Mouse (Mus musculus): ENCODE data around the gene Rhbdl3. TPM values are rescaled to one million over a fixed set of nuclear protein-coding genes. Genes with fewer than 3 reads are reported as not detected.
A peak's percentile ranks its signal among the peaks of the same experiment; 100 is the strongest.
"Not testable (repeated sequence)": the region's sequence is repeated elsewhere in the genome, so short reads cannot be mapped to it uniquely, and the experiment has no call there.

Gene Rhbdl3
- polyA plus RNA-seq, 1 experiment from 2014 or later = 3.1 TPM

DNA sequence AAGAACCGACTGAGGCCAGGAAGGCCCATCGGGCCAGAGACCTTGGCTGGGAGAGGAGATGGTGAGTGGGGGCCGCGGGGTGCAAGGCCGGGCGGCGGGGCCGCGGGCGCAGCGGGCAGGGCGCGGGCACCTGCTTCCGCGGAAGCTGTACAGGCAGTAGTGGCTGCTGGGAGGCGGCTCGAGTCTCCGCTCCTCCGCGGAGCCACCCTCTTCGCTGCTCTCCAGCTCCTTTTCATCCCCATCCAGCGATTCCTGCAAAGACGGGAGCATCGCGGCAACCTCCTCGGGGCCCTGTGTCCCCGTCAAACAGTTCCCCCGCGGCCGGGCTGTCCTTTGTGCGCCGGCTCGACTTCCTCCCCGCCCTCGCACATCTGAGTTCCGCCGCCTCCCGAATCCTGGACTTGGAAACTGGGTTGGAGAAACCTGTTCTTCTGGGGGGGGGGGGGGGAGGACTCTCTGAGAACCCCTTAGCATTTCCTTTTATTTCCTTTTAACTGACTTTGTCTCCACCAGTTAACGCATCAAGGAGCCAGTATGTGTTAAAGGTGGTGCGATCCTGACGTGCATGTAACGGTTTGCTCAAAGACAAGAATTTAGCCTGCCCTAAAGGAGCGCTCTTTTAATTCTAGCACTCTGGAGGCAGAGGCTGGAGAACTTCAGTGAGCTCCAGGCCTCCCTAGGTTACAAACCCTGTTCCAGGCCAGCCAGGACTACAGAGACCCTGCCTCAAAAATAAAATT lies 77.2 kb downstream of the Rhbdl3 start, which contains the start of gene 5730455P16Rik:
TSS of gene 5730455P16Rik (minus strand) at position 323 of the 740 bp plus-strand sequence.
- H3K27ac ChIP-seq (ENCODE audit: low read length) = peak within 1 kb of the TSS; percentile 85
- H3K36me3 ChIP-seq (ENCODE audit: control insufficient read depth, insufficient read depth) = peaks cover 12% of the 10 kb centered on the region
- peak; percentile 79 for ATAC-seq (replicated peaks; ENCODE audit: extremely low read depth, insufficient read depth, low FRiP score)
- no peaks in the 10 kb centered on the region for H3K27me3 ChIP-seq (ENCODE audit: control insufficient read depth, insufficient read depth, low read length)
- H3K9me3 ChIP-seq (replicated peaks; ENCODE audit: control insufficient read depth, low read length) = no peaks in the 10 kb centered on the region
- peak within 1 kb of the TSS; percentile 97 for H3K9ac ChIP-seq (ENCODE audit: low read length)
- H3K4me3 ChIP-seq (ENCODE audit: low read length) = peak within 1 kb of the TSS; percentile 95
- peak within 1 kb of the TSS; percentile 97 for H3K4me2 ChIP-seq (ENCODE audit: low read depth, low read length)
- WGBS = under 1% methylated on average over 37 of the region's 43 CpGs
- H3K4me1 ChIP-seq (ENCODE audit: control insufficient read depth, insufficient read depth, low read length) = peaks cover 13% of the 10 kb centered on the region

DNA sequence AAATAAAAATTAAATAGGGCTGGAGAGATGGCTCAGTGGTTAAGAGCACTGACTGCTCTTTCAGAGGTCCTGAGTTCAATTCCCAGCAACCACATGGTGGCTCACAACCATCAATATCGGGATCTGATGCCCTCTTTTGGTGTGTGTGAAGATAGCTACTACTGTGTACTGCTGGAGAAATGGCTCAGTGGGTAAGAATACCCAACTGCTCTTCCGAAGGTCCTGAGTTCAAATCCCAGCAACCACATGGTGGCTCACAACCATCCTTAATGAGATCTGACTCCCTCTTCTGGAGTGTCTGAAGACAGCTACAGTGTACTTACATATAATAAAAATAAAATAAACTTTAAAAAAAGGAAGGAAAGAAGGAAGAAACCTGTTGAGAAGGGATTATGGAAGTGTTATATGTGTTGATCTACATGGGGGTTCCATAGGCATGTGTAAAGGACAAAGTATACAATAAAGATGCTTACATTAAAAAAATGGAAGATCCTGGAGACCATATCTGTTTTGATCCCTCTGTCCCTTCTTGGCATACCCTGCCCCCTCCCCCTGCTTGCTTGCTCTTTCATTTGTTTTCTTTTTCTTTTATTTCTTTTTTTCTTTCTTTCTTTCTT lies 77.8 kb downstream of the Rhbdl3 start:
- H3K36me3 ChIP-seq (ENCODE audit: control insufficient read depth, insufficient read depth); H3K9me3 ChIP-seq (replicated peaks; ENCODE audit: control insufficient read depth, low read length); H3K27me3 ChIP-seq (ENCODE audit: control insufficient read depth, insufficient read depth, low read length); ATAC-seq (replicated peaks; ENCODE audit: extremely low read depth, insufficient read depth, low FRiP score): not testable (repeated sequence)
- Histone ChIP-seq H3K4me3 (ENCODE audit: low read length) (peak overlapping the region; percentile 95), H3K4me1 (ENCODE audit: control insufficient read depth, insufficient read depth, low read length) (peaks cover 13% of the 10 kb centered on the region), H3K27ac (ENCODE audit: low read length) (peak overlapping the region; percentile 85), H3K9ac (ENCODE audit: low read length) (peak overlapping the region; percentile 97), H3K4me2 (ENCODE audit: low read depth, low read length) (peak overlapping the region; percentile 97)
- 63% methylated on average over 2 of the region's 2 CpGs for WGBS

DNA sequence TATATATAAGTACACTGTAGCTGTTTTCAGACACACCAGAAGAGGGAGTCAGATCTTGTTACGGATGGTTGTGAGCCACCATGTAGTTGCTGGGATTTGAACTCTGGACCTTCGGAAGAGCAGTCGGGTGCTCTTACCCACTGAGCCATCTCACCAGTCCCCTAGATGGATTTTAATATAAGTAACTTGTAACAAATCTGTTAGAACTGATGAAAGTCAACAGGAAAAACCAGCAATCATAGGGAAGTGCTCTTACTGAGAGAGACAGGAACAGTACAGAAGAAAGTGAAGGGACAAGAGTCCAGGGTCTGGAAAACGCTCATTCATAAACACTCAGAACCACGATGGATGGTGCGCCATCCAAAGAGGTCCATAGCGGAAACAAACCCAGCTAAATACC lies 78.5 kb downstream of the Rhbdl3 start:
- H3K4me1 ChIP-seq (ENCODE audit: control insufficient read depth, insufficient read depth, low read length) = peaks cover 13% of the 10 kb centered on the region
- not testable (repeated sequence) for H3K9me3 ChIP-seq (replicated peaks; ENCODE audit: control insufficient read depth, low read length); H3K27me3 ChIP-seq (ENCODE audit: control insufficient read depth, insufficient read depth, low read length); H3K4me3 ChIP-seq (ENCODE audit: low read length); ATAC-seq (replicated peaks; ENCODE audit: extremely low read depth, insufficient read depth, low FRiP score); H3K36me3 ChIP-seq (ENCODE audit: control insufficient read depth, insufficient read depth); H3K9ac ChIP-seq (ENCODE audit: low read length); H3K27ac ChIP-seq (ENCODE audit: low read length); H3K4me2 ChIP-seq (ENCODE audit: low read depth, low read length)
- 92% methylated on average over 7 of the region's 7 CpGs for WGBS

DNA sequence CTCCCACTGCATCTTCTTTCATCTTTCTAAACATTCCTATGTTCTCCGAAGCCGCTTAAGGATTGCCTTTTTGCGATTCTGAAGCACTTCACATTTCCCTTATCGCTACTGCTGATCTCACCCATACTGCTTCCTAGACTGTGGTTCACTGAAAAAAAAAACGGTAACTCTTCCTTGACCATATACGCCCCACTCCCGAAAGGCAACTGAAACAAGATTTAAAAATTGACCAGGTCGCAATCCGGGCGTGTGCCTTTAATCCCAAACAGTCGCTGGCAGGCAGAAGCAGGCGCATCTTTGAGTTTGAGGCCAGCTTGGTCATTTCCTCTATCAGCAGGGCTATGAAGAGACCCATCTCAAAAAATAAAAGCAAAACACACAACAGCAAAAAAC lies 81.9 kb downstream of the Rhbdl3 start:
- Histone ChIP-seq H3K27me3 (ENCODE audit: control insufficient read depth, insufficient read depth, low read length) (no peaks in the 10 kb centered on the region), H3K27ac (ENCODE audit: low read length) (peak overlapping the region; percentile 85), H3K4me1 (ENCODE audit: control insufficient read depth, insufficient read depth, low read length) (peaks cover 32% of the 10 kb centered on the region), H3K4me2 (ENCODE audit: low read depth, low read length) (peak overlapping the region; percentile 65), H3K9ac (ENCODE audit: low read length) (peak overlapping the region; percentile 74), H3K9me3 (replicated peaks; ENCODE audit: control insufficient read depth, low read length) (no peaks in the 10 kb centered on the region), H3K36me3 (ENCODE audit: control insufficient read depth, insufficient read depth) (peaks cover 8% of the 10 kb centered on the region; the same call in 1 of the 2 replicates), H3K4me3 (ENCODE audit: low read length) (peak overlapping the region; percentile 70)
- ATAC-seq (replicated peaks; ENCODE audit: extremely low read depth, insufficient read depth, low FRiP score) = no peak
- 5% methylated on average over 12 of the region's 12 CpGs for WGBS

DNA sequence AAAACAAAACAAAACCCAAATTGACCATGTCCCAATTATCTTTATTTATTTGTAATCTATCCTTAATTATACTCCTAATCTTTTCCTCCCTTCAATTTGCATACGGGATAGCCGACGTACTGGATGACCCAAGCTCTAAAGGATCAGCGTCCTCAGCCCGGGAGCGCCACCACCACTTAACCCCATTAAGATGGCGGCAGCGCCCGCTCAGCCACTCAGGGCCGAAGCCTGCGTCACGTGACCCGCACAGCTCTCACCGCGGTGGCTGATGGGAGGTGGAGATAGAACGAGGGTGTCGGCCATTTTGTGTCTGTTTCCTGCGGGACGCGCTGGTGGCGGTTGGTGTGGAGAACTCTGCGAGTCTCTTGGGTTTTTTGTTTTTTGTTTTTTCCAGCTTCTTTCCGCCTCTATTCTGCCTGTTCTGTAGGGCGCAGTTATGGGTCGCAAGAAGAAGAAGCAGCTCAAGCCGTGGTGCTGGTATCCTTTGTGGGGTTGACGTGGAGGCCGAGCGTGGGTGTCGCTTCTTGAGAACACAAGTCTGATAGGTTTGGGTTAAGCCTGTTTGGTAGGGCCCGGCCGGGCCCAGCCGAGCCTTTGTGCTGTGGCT lies 82.4 kb downstream of the Rhbdl3 start, which contains the start of gene Zfp207:
TSS of gene Zfp207 (plus strand) at position 261 of the 607 bp plus-strand sequence.
- H3K9me3 ChIP-seq (replicated peaks; ENCODE audit: control insufficient read depth, low read length) = no peaks in the 10 kb centered on the region
- peak within 1 kb of the TSS; percentile 85 for H3K27ac ChIP-seq (ENCODE audit: low read length)
- peaks cover 13% of the 10 kb centered on the region for H3K36me3 ChIP-seq (ENCODE audit: control insufficient read depth, insufficient read depth)
- peak within 1 kb of the TSS; percentile 93 for H3K9ac ChIP-seq (ENCODE audit: low read length)
- peaks cover 32% of the 10 kb centered on the region for H3K4me1 ChIP-seq (ENCODE audit: control insufficient read depth, insufficient read depth, low read length)
- peak within 1 kb of the TSS; percentile 76 for H3K4me2 ChIP-seq (ENCODE audit: low read depth, low read length)
- H3K4me3 ChIP-seq (ENCODE audit: low read length) = peak within 1 kb of the TSS; percentile 70
- WGBS = 0% methylated on average over 33 of the region's 33 CpGs
- ATAC-seq (replicated peaks; ENCODE audit: extremely low read depth, insufficient read depth, low FRiP score) = peak; percentile 95
- no peaks in the 10 kb centered on the region for H3K27me3 ChIP-seq (ENCODE audit: control insufficient read depth, insufficient read depth, low read length)

DNA sequence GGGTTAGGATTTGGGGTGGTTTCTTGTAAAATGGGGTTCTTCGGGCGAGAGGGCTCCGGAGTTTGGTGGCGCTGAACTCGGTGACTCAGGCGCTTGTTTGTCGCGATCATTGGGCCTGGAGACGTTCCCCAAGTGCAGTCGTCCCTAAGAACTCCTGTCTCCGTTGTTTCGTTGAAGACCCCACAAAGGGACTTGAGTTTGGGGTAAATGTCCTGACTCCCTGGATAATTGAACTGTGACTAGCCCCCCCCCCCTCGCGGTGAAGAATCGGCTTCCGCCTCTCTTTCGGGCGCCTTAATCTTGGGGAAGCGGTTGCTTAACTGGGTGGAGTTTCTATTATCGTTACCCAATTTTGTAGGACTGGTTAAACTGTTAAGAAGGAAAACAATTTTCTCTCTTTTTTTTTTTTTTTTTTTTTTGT lies 82.9 kb downstream of the Rhbdl3 start:
- peak overlapping the region; percentile 93 for H3K9ac ChIP-seq (ENCODE audit: low read length)
- WGBS = under 1% methylated on average over 20 of the region's 20 CpGs
- peaks cover 29% of the 10 kb centered on the region for H3K4me1 ChIP-seq (ENCODE audit: control insufficient read depth, insufficient read depth, low read length)
- peaks cover 18% of the 10 kb centered on the region for H3K36me3 ChIP-seq (ENCODE audit: control insufficient read depth, insufficient read depth)
- H3K4me3 ChIP-seq (ENCODE audit: low read length) = peak overlapping the region; percentile 70
- no peak overlapping the region for H3K4me2 ChIP-seq (ENCODE audit: low read depth, low read length)
- peak overlapping the region; percentile 85 for H3K27ac ChIP-seq (ENCODE audit: low read length)
- no peaks in the 10 kb centered on the region for H3K27me3 ChIP-seq (ENCODE audit: control insufficient read depth, insufficient read depth, low read length)
- peak; percentile 14 for ATAC-seq (replicated peaks; ENCODE audit: extremely low read depth, insufficient read depth, low FRiP score)
- H3K9me3 ChIP-seq (replicated peaks; ENCODE audit: control insufficient read depth, low read length) = no peaks in the 10 kb centered on the region

DNA sequence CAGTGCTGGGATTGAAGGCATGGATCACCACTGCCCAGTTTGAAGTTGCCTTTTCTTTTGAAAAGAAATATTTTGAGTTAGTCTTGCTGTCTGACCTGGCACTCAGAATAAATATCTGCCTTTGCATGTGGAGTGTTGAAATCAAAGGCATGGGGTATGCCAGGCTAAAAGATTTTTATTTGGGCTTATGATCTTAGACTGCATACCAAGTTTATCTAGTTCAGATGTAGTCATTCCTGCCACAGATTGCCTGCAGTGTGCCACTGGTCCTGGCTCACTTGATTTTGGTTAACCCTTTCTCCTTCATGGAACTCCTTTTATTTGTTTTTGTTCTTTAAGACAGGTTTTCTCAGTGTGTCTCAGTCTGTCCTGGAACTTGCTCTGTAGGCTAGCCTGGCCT lies 83.7 kb downstream of the Rhbdl3 start:
- Histone ChIP-seq H3K36me3 (ENCODE audit: control insufficient read depth, insufficient read depth) (peaks cover 24% of the 10 kb centered on the region), H3K27me3 (ENCODE audit: control insufficient read depth, insufficient read depth, low read length) (no peaks in the 10 kb centered on the region), H3K4me1 (ENCODE audit: control insufficient read depth, insufficient read depth, low read length) (peaks cover 29% of the 10 kb centered on the region), H3K9me3 (replicated peaks; ENCODE audit: control insufficient read depth, low read length) (no peaks in the 10 kb centered on the region), H3K4me3 (ENCODE audit: low read length) (peak overlapping the region; percentile 58), H3K9ac (ENCODE audit: low read length) (peak overlapping the region; percentile 57), H3K27ac (ENCODE audit: low read length) (no peak overlapping the region), H3K4me2 (ENCODE audit: low read depth, low read length) (peak overlapping the region; percentile 76)
- ATAC-seq (replicated peaks; ENCODE audit: extremely low read depth, insufficient read depth, low FRiP score) = no peak

DNA sequence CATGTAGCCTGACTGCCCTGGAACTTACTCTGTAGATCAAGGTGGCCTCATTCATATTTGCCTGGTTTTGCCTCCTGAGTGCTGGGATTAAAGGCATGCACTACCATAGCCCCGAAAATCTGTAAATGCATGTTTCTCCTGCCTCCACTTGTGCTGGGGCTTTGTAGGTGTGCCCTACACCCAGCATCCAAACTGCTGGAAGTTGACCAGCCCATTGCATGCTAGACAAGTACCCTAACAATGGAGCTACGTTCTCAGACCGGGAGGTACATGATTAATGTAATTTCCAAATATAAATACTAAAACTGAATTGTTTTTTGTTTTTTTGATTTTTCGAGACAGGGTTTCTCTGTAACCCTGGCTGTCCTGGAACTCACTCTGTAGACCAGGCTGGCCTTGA lies 84.3 kb downstream of the Rhbdl3 start:
- Histone ChIP-seq H3K36me3 (ENCODE audit: control insufficient read depth, insufficient read depth) (peaks cover 26% of the 10 kb centered on the region), H3K27ac (ENCODE audit: low read length) (no peak overlapping the region)
- 37% methylated on average over 4 of the region's 4 CpGs for WGBS

DNA sequence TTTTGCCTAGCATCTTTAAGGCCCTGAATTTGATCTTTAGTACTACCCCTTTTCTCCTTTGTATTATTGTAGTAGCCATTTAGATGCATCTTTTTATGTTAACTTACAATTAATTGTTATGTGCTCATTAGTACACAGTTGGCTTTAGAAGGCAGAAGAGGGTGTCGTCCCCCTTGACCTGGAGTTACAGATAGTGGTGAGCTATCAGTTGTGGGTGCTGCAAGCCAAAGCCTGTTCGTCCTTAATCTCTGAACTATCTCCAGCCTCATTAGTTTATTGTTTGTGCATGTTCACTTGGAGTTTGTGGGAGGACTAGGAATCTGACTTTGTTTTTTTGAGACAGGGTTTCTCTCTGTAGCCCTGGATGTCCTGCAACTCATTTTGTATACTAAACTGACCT lies 86.1 kb downstream of the Rhbdl3 start:
- Histone ChIP-seq H3K36me3 (ENCODE audit: control insufficient read depth, insufficient read depth) (peaks cover 32% of the 10 kb centered on the region), H3K9me3 (replicated peaks; ENCODE audit: control insufficient read depth, low read length) (no peaks in the 10 kb centered on the region), H3K27me3 (ENCODE audit: control insufficient read depth, insufficient read depth, low read length) (no peaks in the 10 kb centered on the region), H3K4me1 (ENCODE audit: control insufficient read depth, insufficient read depth, low read length) (peaks cover 29% of the 10 kb centered on the region), H3K4me3 (ENCODE audit: low read length) (no peak overlapping the region), H3K4me2 (ENCODE audit: low read depth, low read length) (0 out of 2 replicates have a peak overlapping the region, but pooled peaks have one; percentile 3), H3K9ac (ENCODE audit: low read length) (no peak overlapping the region), H3K27ac (ENCODE audit: low read length) (no peak overlapping the region)
- ATAC-seq (replicated peaks; ENCODE audit: extremely low read depth, insufficient read depth, low FRiP score) = no peak
- WGBS = 39% methylated on average over 2 of the region's 2 CpGs

More for the DNA sequence above, 84.3 kb downstream of the Rhbdl3 start:
- peak overlapping the region; percentile 76 for H3K4me2 ChIP-seq (ENCODE audit: low read depth, low read length)
- H3K4me3 ChIP-seq (ENCODE audit: low read length) = peak overlapping the region; percentile 58
- no peaks in the 10 kb centered on the region for H3K27me3 ChIP-seq (ENCODE audit: control insufficient read depth, insufficient read depth, low read length)
- H3K9ac ChIP-seq (ENCODE audit: low read length) = peak overlapping the region; percentile 57
- ATAC-seq (replicated peaks; ENCODE audit: extremely low read depth, insufficient read depth, low FRiP score) = no peak
- H3K9me3 ChIP-seq (replicated peaks; ENCODE audit: control insufficient read depth, low read length) = no peaks in the 10 kb centered on the region
- peaks cover 29% of the 10 kb centered on the region for H3K4me1 ChIP-seq (ENCODE audit: control insufficient read depth, insufficient read depth, low read length)
